Mouse (Mus musculus) midbrain, embryonic 11.5 days (tissue): ENCODE measurements at regions not wholly inside any gene's neighbourhood (a gene's known extent, or its start where the extent isn't known, plus 50 kb on each side); places are given as distances from the start of the nearest gene placed in this dataset.
A peak's percentile ranks its signal among the peaks of the same experiment; 100 is the strongest.
"Not testable (repeated sequence)": the region's sequence is repeated elsewhere in the genome, so short reads cannot be mapped to it uniquely, and the experiment has no call there.

ENCODE experiments used
- ATAC-seq: fragments of 200-750 bp; cut with Nextera tagmentation; 2 replicates; pipeline ENCODE4 v1.8.0; 2017; ENCODE audit warnings: moderate TSS enrichment, moderate library complexity; ENCODE audit not compliant: low FRiP score
- DNase-seq: peaks from one replicate; pipeline ENCODE4 v3.0.0; 2015; ENCODE audit warnings: low spot score; ENCODE audit errors: missing footprints
- H3K27ac ChIP-seq: fragments of 300-500 bp; sonication (generic); 2 replicates; pipeline ENCODE4 v1.5.1; 2014; ENCODE audit warnings: low read depth, low read length
- H3K27me3 ChIP-seq: fragments of 300-500 bp; sonication (generic); 2 replicates; pipeline ENCODE4 v1.6.1; 2014; ENCODE audit warnings: mild to moderate bottlenecking, low read length, moderate library complexity, mixed read lengths; ENCODE audit not compliant: control insufficient read depth, insufficient read depth
- H3K36me3 ChIP-seq: fragments of 300-500 bp; sonication (generic); 2 replicates; pipeline ENCODE4 v1.6.1; 2014; ENCODE audit warnings: mild to moderate bottlenecking, low read length, moderate library complexity, mixed read lengths; ENCODE audit not compliant: control insufficient read depth, insufficient read depth
- H3K4me1 ChIP-seq: fragments of 300-500 bp; sonication (generic); 2 replicates; pipeline ENCODE4 v1.6.1; 2014; ENCODE audit warnings: low read length; ENCODE audit not compliant: control insufficient read depth, insufficient read depth
- H3K4me2 ChIP-seq: fragments of 300-500 bp; sonication (generic); 2 replicates; pipeline ENCODE4 v1.6.1; 2014; ENCODE audit warnings: mild to moderate bottlenecking, moderate library complexity
- H3K4me3 ChIP-seq: fragments of 300-500 bp; sonication (generic); 2 replicates; pipeline ENCODE4 v1.5.1; 2014; ENCODE audit warnings: low read depth, low read length
- H3K9ac ChIP-seq: fragments of 300-500 bp; sonication (generic); 2 replicates; pipeline ENCODE4 v1.6.1; 2014; ENCODE audit warnings: low read length
- H3K9me3 ChIP-seq: fragments of 300-500 bp; sonication (generic); 2 replicates; pipeline ENCODE4 v1.6.1; 2016; ENCODE audit warnings: low read length; ENCODE audit not compliant: control insufficient read depth
- WGBS: fragments of 180-500 bp; shearing (Covaris S2); extraction: QIAGEN DNeasy Blood & Tissue Kit; methylation state at CpG from one replicate; pipeline ENCODE4 v1.1.7; 2014; 5-methylcytosine and 5-hydroxymethylcytosine counted together

DNA sequence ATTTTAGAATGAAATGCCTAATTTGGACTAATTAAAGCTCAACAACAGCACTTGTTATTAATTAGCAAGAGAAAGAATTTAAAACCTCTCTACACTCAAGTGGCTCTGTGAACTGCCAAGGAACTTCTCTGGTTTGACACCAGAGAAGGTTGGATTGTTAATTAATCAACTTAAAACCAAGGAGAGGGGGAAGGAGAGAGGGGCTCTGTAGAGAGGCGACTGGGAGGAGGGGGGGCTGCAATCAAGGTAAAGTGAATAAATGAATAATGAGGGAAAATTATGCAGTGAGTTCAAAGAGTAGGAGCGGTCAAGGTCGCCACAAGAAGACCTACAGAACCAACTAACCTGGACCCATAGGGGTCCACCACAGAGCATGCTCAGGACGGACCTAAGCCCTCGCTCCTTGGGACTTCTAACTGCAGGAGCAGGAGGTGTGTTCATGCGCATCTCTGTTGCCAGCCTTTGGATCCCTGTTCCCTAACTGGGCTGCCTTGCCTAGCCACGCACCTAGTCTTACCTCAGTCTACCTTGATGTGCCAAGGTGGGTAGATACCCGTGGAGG, 189.0 kb upstream of the Ghr start:
- H3K27me3 ChIP-seq, result no peaks in the 10 kb centered on the region
- H3K36me3 ChIP-seq, result no peaks in the 10 kb centered on the region
- H3K4me1 ChIP-seq, result no peaks in the 10 kb centered on the region
- no peaks in the 10 kb centered on the region for H3K9me3 ChIP-seq
- no peak overlapping the region for H3K4me3 ChIP-seq
- WGBS, result 82% methylated on average over 8 of the region's 8 CpGs
- DNase-seq (no peak), ATAC-seq (no peak)
- no peak overlapping the region for H3K9ac ChIP-seq
- H3K27ac ChIP-seq, result no peak overlapping the region
- no peak overlapping the region for H3K4me2 ChIP-seq

DNA sequence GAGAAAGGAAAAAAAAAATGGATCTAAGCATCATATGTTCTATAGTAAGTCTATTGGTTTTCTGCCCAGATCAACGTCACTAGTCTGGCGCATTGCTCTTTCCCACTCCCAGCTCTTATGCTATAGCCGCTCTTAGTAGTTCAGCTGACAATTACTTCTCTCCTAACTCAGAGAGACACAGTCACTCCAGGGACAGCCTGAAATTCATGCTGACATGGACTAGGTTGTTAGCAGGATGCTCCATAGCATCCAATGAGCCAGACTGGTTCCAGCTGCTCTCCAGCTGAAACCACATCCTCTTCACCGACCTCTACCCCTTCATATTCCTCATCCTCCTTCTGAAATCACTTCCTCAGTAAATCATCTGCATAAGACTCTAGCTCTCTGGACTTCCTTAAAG, 187.0 kb upstream of the Ghr start:
- Histone ChIP-seq H3K27ac (no peak overlapping the region), H3K27me3 (no peaks in the 10 kb centered on the region), H3K4me3 (no peak overlapping the region), H3K9ac (no peak overlapping the region), H3K4me1 (no peaks in the 10 kb centered on the region), H3K9me3 (no peaks in the 10 kb centered on the region), H3K36me3 (no peaks in the 10 kb centered on the region), H3K4me2 (no peak overlapping the region)
- WGBS, result 85% methylated on average over 4 of the region's 4 CpGs
- no peak for DNase-seq
- ATAC-seq, result no peak

DNA sequence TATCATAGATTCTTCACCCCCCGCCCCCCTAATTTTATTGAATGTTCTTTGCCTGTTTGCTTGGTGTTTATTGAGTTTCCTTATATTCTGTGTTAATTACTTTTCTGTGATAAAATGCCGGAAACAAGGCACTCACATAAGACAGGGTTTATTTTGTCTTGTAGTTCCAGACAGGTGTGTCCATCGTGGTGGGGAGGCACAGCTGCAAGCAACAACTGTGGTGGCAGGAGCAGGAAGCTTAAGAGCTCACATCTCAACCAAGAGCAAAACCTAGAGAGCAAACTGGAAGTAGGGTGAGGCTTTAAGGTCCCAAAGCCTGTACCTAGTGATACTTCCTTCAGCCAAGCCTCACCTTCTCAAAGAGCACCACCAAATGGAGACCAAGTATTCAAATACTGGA, 181.4 kb upstream of the Ghr start:
- DNase-seq (no peak), ATAC-seq (no peak)
- H3K9ac ChIP-seq, result no peak overlapping the region
- no peaks in the 10 kb centered on the region for H3K27me3 ChIP-seq
- no peaks in the 10 kb centered on the region for H3K4me1 ChIP-seq
- 86% methylated on average over 3 of the region's 3 CpGs for WGBS
- no peak overlapping the region for H3K4me2 ChIP-seq
- H3K27ac ChIP-seq, result no peak overlapping the region
- no peak overlapping the region for H3K4me3 ChIP-seq
- no peaks in the 10 kb centered on the region for H3K36me3 ChIP-seq
- H3K9me3 ChIP-seq, result no peaks in the 10 kb centered on the region

DNA sequence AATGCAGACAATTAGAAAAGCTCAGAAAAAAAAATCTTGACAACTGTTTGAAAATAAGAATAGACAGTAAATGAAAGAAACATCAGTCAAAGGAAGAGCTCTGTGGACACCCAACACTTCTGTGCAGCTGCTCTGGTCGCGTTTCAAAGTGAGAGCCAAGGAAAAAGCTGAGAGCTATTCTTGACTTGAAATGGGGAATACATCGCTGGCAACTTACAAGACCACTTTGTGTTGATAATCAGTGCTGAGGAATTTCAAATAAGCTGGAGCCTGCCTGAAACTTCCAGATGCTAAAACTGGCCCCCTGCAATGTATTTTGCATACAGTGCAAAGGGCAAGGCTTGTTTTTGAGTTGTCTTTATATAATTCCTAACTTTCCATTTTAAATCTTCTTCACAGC, 177.1 kb upstream of the Ghr start:
- no peak overlapping the region for H3K9ac ChIP-seq
- no peak for DNase-seq
- no peak overlapping the region for H3K4me3 ChIP-seq
- no peaks in the 10 kb centered on the region for H3K9me3 ChIP-seq
- H3K4me2 ChIP-seq, result no peak overlapping the region
- H3K36me3 ChIP-seq, result no peaks in the 10 kb centered on the region
- H3K4me1 ChIP-seq, result no peaks in the 10 kb centered on the region
- WGBS, result 41% methylated on average over 3 of the region's 3 CpGs
- no peaks in the 10 kb centered on the region for H3K27me3 ChIP-seq
- no peak overlapping the region for H3K27ac ChIP-seq
- ATAC-seq, result no peak

DNA sequence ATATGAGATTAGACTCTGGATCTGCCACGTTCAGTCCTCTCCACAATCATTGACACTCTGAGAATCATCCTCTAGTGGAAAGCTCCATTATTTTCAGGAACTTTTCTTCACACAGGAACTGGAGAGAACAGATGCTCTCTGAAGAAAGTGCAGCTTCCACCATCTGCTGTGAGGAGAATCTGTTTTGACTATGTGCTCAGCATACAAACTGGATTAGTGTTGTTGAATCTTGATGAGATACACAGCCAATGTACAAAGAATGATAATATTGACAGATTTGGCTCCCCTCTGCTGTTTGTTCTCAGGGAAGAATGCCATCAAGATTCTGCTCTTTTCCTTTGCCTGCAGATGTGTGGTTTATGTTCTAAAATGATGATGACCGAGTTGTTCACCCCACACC, 172.3 kb upstream of the Ghr start:
- no peak overlapping the region for H3K4me3 ChIP-seq
- no peak overlapping the region for H3K4me2 ChIP-seq
- H3K9me3 ChIP-seq, result no peaks in the 10 kb centered on the region
- no peaks in the 10 kb centered on the region for H3K36me3 ChIP-seq
- no peak for DNase-seq
- 70% methylated on average over 2 of the region's 2 CpGs for WGBS
- no peak overlapping the region for H3K9ac ChIP-seq
- H3K4me1 ChIP-seq, result no peaks in the 10 kb centered on the region
- no peaks in the 10 kb centered on the region for H3K27me3 ChIP-seq
- ATAC-seq, result peak; percentile 40; the same call in 1 of the 2 replicates
- H3K27ac ChIP-seq, result no peak overlapping the region

DNA sequence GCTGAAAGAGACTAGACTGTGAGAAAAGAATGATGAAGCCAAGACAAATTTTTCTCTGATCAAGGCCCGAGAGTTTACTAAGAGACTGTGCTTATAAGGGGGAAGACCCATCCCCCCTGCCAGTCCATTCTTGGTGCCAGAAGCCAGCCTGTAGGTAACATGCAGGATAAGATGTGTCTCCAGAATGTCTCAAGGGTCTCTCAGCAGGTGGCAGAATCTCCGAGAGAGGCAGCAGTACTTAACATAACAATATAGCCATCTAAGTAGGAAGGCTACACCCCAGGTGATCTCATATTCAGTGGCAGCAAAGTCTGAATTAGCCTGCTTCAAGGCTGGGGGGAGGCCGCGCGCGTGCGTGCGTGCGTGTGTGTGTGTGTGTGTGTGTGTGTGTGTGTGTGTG, 164.8 kb upstream of the Ghr start:
- not testable (repeated sequence) for DNase-seq, H3K36me3 ChIP-seq, H3K27ac ChIP-seq, H3K4me1 ChIP-seq, H3K9me3 ChIP-seq, H3K27me3 ChIP-seq, H3K4me2 ChIP-seq, H3K9ac ChIP-seq, ATAC-seq, H3K4me3 ChIP-seq
- WGBS, result 68% methylated on average over 9 of the region's 9 CpGs

DNA sequence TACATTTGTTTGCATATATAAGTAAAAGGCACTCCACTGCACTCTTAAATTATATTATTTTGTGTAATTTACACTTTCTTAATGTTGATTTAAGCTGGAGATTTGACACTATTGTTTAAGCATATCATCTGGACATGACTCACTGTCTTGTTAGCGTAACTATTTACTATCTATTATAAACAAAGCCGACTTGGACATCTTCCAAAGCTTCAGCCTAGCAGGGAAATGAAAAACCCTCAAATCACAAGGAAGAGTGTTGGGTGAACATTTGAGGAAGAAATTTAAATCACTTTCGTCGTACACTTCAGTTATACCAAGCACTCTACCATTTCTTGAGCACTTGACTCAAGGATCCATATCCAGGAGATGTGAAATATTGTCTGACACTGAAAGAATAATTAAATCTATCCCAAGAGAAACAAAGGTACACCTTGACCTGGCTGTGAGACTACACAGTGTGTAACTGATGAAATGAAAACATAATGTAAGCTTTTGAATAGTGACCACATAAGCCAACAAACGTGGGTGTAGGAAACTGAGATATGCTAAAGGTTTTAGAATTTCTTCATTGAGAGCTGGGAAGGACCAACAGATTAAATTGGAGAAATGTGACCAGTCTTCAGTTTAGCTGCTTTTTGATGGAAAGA, 160.0 kb upstream of the Ghr start:
- no peak overlapping the region for H3K4me2 ChIP-seq
- no peak for ATAC-seq
- no peak overlapping the region for H3K27ac ChIP-seq
- H3K4me1 ChIP-seq, result no peaks in the 10 kb centered on the region
- no peak for DNase-seq
- H3K9me3 ChIP-seq, result no peaks in the 10 kb centered on the region
- H3K36me3 ChIP-seq, result no peaks in the 10 kb centered on the region
- WGBS, result 83% methylated on average over 5 of the region's 5 CpGs
- H3K9ac ChIP-seq, result no peak overlapping the region
- no peak overlapping the region for H3K4me3 ChIP-seq
- H3K27me3 ChIP-seq, result no peaks in the 10 kb centered on the region

DNA sequence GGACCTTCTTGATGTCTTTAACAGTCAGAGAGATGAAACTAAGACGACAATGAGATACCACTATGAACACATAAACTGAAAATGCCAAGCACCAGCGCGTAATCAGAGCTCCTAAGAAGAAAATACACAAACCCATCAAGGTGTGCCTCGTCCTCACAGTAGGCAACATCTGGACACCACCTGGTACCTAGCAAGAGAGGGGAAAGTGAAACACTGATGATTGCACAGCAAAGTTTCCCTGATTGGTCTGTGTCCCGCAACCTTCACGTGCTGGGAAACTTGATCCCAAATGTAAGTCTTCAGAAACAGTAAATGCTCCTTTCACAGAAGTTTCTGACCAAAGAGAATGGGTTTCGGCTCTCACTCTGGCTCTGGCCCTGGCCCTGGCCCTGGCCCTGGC, 158.9 kb upstream of the Ghr start:
- Histone ChIP-seq H3K9ac (no peak overlapping the region), H3K4me2 (no peak overlapping the region), H3K27me3 (no peaks in the 10 kb centered on the region), H3K4me1 (no peaks in the 10 kb centered on the region), H3K27ac (no peak overlapping the region), H3K4me3 (no peak overlapping the region), H3K9me3 (no peaks in the 10 kb centered on the region), H3K36me3 (no peaks in the 10 kb centered on the region)
- DNase-seq (no peak), ATAC-seq (no peak)
- 85% methylated on average over 7 of the region's 7 CpGs for WGBS

DNA sequence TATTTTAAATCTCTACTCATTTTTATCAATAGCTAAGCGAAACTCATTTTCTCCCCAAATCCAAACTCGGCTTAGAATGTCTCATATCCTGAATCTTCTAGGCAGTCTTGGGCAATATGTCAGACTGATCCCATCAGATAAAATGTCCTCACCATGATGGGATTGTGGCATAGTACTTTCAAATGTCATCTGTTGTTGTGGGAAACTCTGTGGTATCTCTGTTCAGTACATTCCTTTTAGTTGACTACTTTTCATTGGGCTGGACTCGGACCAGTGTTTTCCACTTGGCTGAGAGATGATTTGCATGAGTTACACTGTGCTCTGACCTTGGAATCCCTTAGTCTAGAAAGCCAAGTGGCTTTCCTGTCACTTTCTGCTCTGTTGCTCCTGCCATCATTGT, 141.9 kb upstream of the Ghr start:
- DNase-seq, result no peak
- no peak overlapping the region for H3K9ac ChIP-seq
- H3K9me3 ChIP-seq, result no peaks in the 10 kb centered on the region; the same call in 1 of the 2 replicates
- no peaks in the 10 kb centered on the region for H3K36me3 ChIP-seq
- H3K27me3 ChIP-seq, result no peaks in the 10 kb centered on the region
- H3K4me3 ChIP-seq, result no peak overlapping the region
- no peak for ATAC-seq
- WGBS, result 81% methylated on average over 3 of the region's 3 CpGs
- no peak overlapping the region for H3K27ac ChIP-seq
- no peak overlapping the region for H3K4me2 ChIP-seq
- H3K4me1 ChIP-seq, result no peaks in the 10 kb centered on the region
